Mouse (Mus musculus) adrenal gland, adult 2 months (tissue): Measurements from ENCODE around the gene Rab5if. TPM values are rescaled to one million over a fixed set of nuclear protein-coding genes. Genes with fewer than 3 reads are reported as not detected.

Source experiments
- polyA plus RNA-seq: library from polyadenylated mRNA; depleted of rRNA; stranded (reverse); fragments of >200 nt; gene quantifications from 2 replicates; pipeline ENCODE4 v1.2.3, GENCODE M21; 2012; rRNA removed
- total RNA-seq, 2 experiments: library from RNA; stranded (reverse); gene quantifications; 2 replicates each; pipeline ENCODE4 v1.2.3; 2021

Gene Rab5if
- total and polyA plus RNA-seq, 3 experiments: 285 to 324 (median 311) TPM

Other genes starting within 250 kb of the Rab5if start
- 10 to 100 TPM; 49.5 to 58.3 TPM for gene Dlgap4, start 249.4 kb upstream of the Rab5if start, total RNA-seq
- gene Dlgap4, start 249.4 kb upstream of the Rab5if start, polyA plus RNA-seq: 87.7 and 90.7 TPM in 2 replicates
- 10 to 100 TPM; 74.9 to 85.2 TPM for gene Myl9, start 87.7 kb upstream of the Rab5if start, total RNA-seq
- 44.0 and 48.0 TPM in 2 replicates for gene Myl9, start 87.7 kb upstream of the Rab5if start, polyA plus RNA-seq
- gene Tgif2, start 23.1 kb upstream of the Rab5if start, total RNA-seq: 1 to 10 TPM; 1.8 to 4.3 TPM
- gene Tgif2, start 23.1 kb upstream of the Rab5if start, polyA plus RNA-seq: 5.5 and 8.5 TPM in 2 replicates
- gene 4930518I15Rik, start 5.2 kb upstream of the Rab5if start, total RNA-seq: 1 to 10 TPM; 2.5 to 3.4 TPM
- 0.68 and 0.98 TPM in 2 replicates for gene 4930518I15Rik, start 5.2 kb upstream of the Rab5if start, polyA plus RNA-seq
- not detected for gene Sla2, start 24.1 kb downstream of the Rab5if start, total RNA-seq
- 0.09 and 0.15 TPM in 2 replicates for gene Sla2, start 24.1 kb downstream of the Rab5if start, polyA plus RNA-seq
- gene Ndrg3, start 128.9 kb downstream of the Rab5if start, total RNA-seq: 10 to 100 TPM; 68.0 to 72.5 TPM
- gene Ndrg3, start 128.9 kb downstream of the Rab5if start, polyA plus RNA-seq: 37.7 and 41.7 TPM in 2 replicates
- 1 to 10 TPM; 4.1 to 6.3 TPM for gene Dsn1, start 144.0 kb downstream of the Rab5if start, total RNA-seq
- gene Dsn1, start 144.0 kb downstream of the Rab5if start, polyA plus RNA-seq: 0.76 and 0.77 TPM in 2 replicates
- gene Soga1, start 216.1 kb downstream of the Rab5if start, total RNA-seq: 10 to 100 TPM; 30.9 to 36.6 TPM
- 31.1 and 33.1 TPM in 2 replicates for gene Soga1, start 216.1 kb downstream of the Rab5if start, polyA plus RNA-seq
- not detected for gene Tldc2, start 223.9 kb downstream of the Rab5if start, total RNA-seq
- gene Tldc2, start 223.9 kb downstream of the Rab5if start, polyA plus RNA-seq: 0.19 TPM in 1 of 2 replicates, not detected in the other